Mouse (Mus musculus) spleen, adult 2 months (tissue): ENCODE data around the gene 2310030G06Rik.

Source experiments
- CTCF ChIP-seq: fragments of 200-500 bp; IDR thresholded peaks from 2 replicates; pipeline ENCODE4 v1.5.1; 2011; ENCODE audit warnings: mild to moderate bottlenecking, inconsistent platforms; ENCODE audit not compliant: insufficient read depth, insufficient read length, insufficient replicate concordance; ENCODE audit errors: extremely low read depth
- POLR2A ChIP-seq: fragments of 200-500 bp; IDR thresholded peaks from 2 replicates; pipeline ENCODE4 v1.6.1; 2011; ENCODE audit warnings: low read depth, low read length, inconsistent platforms

- TF ChIP-seq POLR2A, result no peak
- TF ChIP-seq CTCF, result no peak
Measured at GRCm38 (mm10) chr9:50714188-50714587, 32.1 kb downstream of the 2310030G06Rik start.
